Mouse (Mus musculus): ENCODE measurements around the gene Cmpk1.
"Not testable (repeated sequence)": the region's sequence is repeated elsewhere in the genome, so short reads cannot be mapped to it uniquely, and the experiment has no call there.

Cmpk1 gene

DNA sequence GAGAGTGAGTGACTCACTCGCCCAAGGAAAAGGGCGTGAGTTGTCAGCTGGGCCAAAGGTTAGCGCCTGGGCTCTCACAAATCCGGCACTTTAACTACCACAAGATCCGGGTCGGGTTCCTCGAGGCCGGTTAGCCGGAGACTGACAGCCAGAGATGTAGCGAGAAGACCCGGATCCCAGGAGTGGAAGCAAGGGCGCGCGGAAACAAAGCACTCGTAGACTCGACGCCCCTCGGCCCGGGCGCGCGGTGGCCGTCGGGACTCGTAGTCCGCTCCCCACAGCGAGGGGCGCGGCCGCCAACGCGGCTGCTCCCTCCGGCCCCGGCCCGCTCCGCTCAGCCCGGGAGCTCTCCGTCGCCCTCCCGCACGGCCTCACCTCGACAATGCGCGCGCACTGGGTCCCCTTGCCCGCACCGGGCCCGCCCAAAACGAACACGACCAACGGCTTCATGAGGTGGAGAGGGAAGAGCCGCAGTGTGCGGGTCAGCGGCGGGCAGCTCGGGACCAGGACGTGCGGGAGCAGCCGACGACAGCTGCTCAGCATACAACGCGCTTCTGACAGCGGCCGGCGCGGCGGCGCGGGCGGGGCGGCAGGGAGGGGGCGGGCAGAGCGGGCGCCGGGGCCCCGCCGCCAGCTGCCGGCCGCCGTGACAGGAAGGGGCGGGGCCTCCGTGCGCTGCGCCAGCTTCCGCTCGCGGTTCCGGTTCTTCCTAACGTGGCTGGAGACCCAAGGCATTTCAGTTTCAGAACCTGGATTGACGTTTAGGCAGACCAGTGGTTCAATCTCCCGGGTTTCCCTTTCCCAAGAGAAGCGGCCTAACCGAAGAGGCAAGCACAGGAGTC is at the start of gene Cmpk1:
TSS of gene Cmpk1 (minus strand) at position 651 of the 842 bp plus-strand sequence.
- peak; percentile 80 for DNase-seq (ENCODE audit: low spot score)

DNA sequence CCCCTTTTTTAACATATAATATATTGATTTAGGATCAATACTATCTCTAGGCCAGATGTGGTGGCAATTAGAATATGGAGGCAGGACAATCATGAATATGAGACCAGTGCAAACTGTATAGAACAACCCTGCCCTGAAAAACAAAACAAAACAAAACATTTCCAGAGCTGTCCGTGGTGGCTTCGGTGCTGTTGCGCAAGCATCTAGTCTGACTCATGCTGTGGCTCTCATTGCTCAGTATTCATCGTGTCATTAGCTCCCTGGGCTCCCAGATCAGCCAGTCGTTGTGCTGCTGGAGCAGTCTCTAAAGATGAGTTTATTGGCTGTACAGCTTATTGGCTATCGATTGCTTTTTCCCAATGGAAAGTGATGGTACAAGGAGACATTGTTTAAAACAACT is 48.0 kb upstream of the Cmpk1 start:
- no peak for DNase-seq (ENCODE audit: low spot score)

DNA sequence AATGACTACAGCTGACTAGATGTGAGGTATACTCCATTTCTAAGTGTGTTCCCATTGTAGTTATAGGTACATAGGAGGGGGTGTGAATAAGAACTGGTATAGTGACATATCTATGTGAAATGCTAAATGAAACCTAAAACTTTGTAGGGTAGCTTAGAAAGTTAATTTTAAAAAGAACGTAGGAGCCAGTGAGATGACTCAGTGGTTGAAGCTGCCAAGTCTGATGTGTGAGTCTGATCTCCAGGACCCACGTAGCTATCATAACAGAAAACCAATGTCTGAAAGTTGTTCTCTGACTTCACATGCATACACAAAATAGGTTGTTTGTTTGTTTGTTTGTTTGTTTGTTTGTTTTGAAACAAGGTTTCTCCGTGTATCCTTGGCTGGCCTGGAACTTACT is 33.0 kb upstream of the Cmpk1 start:
- DNase-seq (ENCODE audit: low spot score) = no peak

DNA sequence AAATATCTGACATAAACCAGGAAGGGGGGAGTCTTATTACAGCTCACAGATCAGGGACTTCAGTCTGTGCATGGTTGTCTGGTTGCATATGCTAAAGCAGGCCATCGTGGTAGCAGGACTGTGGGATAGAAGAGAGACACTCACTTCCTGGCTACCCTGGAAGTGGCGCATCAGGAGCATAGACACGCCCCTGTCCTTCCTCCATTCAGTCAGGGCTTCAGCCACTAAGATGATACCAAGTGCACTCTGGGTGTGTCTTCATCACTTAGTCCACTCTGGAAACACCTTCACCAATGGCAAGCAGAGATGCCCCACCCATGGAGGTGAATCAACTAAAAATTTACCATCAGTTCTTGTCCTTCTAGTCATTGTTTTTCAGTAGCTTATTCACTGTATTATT is 27.2 kb upstream of the Cmpk1 start:
- no peak for DNase-seq (ENCODE audit: low spot score)

DNA sequence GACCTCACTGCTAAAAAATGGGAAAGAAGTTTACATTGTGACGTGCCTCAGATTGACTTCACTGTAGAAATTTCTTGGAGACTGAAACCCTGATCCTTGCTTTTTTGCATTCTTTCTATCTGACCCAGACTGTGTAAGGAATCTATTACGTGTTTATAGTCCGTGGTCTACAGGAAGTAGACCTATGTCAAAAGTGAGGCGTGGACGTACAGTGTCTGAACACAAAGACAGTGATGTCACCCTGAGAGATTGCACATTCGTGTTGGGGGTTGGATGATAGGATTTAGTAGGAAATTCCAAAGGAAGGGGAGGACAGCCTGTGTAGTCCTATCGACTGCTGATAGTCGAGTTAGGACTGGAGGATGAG is 13.4 kb upstream of the Cmpk1 start:
- DNase-seq (ENCODE audit: low spot score) = no peak

DNA sequence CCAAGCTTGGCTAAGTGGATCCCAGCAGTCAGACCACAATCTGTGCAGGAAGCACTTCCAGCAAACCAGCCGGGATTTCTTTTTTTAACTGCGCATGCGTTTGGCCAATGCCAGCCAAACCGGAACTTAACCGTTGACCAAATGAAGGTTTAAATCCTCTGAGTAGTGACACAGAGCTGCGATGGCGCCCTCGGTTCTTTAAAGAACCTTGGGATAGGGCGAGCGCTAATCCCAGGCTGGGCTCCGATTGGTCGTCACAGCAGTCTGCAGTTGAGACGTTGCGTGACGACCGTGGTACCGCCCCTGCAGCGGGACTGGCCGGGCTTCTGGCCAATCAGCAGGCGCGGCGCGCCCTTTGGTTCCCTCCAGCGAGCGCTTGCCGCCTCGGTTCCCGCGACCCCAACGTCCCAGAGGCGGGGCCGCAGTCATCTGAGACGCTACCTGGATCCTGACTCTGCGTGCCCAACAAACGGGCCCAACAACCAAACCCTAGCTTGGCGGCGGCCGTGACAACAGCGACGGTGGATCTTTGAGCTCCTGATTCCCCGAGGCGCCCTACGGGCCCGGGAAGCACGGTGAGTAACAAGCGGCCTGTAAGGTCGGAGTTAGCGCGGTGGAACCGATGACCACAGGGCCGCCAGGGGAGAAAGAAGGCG is 12.9 kb upstream of the Cmpk1 start, which contains the start of gene Stil:
TSS of gene Stil (plus strand) at position 387 of the 656 bp plus-strand sequence.
- DNase-seq (ENCODE audit: low spot score) = peak; percentile 95

DNA sequence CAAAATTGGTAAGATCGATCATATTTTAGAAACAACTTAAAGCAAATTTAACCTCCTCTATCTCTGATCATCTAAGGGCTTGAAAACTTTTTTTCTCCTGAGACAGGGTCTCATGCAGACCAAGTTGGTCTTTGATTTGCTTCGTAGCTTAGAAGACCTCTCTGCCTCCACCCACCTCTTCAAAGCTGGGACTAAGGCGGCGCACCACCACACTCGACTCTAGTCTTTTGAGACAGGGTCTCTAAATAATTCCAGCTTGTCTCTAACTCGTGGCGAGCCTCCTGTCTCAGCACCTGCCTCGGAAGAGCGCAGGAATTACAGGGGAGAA is 12.4 kb upstream of the Cmpk1 start:
- no peak for DNase-seq (ENCODE audit: low spot score)

DNA sequence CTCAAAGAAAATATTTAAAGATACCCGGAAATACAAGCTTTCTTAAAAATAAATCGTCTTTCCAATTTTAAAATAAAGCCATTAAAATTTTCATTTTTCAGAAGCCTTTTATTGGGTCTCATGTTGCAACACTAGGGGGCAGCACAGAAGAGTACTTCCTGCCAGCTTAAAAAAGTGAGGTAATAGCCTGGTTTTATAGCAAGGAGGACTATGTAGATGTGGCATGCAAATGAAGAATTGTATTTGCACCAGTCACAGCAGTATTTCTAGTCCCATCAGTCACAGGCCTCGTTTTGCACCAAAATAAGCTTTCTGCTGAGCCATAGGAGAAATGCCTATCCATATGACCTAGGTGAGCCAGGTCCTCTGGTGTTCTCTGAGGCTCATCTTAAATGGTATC is 10.0 kb upstream of the Cmpk1 start:
- DNase-seq (ENCODE audit: low spot score) = peak; percentile 62

DNA sequence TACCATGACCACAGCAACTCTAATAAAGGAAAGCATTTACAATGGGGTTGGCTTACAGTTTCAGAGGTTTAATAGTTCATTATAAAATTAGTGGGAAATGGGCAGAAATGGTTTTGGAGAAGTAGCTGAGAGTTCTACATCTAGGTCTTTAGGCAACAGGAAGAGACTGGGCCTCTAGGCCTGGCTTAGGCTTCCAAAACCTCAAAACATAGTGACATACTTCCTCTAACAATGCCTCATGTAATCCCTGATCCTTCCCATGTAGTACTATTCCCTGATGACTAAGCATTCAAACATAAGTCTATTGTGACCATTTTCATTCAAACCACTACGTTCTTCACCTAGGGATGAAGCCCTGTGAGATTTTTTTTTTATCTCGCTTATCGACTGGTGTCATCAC is 7.2 kb upstream of the Cmpk1 start:
- no peak for DNase-seq (ENCODE audit: low spot score)

DNA sequence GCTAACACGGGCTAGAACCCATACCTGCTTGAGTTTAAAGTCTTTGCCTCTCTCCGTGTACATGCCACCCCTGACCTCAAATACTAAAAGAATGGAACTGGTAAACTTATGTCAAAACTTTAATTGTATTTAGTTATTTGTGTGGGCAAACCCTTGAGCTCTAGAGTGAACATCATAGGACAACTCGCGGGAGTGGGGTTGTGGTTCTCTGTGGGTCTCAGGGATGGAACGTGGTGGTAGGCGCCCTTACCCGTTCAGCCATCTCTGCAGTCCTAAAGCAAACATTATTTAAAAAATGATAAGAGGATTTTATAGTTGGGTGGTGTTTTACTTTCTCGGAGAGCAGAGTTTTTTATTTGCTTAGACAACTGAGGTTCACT is 840 bp downstream of the Cmpk1 start:
- DNase-seq (ENCODE audit: low spot score) = no peak

DNA sequence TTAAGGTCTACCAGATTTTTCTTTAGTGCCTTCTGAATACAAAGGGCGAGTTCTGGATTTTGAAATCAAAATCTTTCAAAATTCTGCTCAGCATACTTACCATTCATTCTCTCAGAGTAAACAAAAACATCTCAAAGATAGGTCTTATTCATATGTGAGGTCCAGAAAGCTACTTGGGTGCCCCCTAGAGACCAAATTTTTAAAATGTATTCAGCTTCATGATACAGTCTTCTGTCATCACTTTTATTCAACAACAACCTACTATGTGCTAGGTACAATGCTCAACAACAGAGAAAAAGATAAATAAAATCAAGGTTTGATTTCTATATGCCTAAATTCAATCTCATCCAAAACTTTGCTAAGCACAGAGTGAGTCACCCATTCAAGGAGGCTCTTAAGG is 4.0 kb downstream of the Cmpk1 start:
- no peak for DNase-seq (ENCODE audit: low spot score)

DNA sequence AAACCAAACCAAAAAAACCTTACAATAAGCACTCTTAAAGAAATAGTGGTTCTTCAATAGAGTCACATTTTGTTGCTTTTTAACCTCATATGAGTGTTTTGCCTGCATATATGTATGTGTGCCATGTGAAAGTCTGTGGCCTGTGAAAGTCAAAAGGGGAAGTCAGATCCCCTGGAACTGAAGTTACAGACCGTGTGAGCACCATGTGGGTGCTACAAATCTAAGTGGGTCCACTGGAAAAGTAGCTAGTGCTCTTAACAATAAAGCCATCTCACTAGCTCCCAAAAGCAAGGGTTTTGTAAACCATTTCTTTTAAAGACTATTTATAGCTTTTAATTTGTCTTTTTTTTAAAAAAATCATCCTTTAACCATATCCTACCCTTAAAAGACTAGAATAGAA is 4.4 kb downstream of the Cmpk1 start:
- no peak for DNase-seq (ENCODE audit: low spot score)

DNA sequence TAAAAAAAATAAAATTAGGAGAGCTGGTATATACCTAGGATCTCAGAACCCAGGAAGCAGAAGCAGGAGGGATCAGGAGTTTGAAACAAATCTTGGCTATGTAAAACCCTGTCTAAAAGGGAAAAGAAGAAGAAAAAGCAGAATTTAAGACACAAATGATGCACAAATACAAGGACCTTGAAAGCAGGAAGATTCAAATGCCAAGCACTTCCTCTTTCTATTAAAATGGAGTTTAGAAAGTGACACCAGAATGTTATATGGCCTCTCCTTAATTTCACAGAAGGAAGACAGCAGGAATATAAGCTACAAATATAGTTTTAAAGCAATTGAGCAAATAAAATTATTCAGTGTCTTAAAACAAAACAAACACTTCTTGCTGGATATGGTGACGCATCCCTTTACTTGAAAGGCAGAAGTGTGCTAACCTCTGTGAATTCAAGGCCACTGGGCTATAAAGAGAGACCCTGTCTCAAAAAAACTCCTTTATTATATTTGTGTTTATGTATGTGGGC is 13.8 kb downstream of the Cmpk1 start:
- no peak for DNase-seq (ENCODE audit: low spot score)

DNA sequence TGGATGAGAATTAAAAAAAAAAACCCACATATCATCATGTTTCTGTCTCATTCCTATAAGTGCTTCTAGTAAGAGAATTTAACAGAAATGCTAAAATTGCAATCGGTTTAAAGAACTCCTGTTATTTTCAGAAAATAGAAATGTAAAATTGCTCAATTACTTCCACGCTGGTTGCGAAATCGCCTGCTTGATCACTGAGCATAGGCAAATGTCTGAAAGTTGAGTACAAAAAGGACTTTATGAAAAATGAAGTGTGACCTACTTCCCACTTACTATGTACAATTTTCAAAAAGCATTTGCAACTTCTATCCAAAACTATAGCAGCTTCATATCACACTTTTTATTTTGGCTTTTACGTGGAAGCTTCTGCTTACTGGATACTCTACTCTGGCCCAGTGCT is 16.3 kb downstream of the Cmpk1 start:
- no peak for DNase-seq (ENCODE audit: low spot score)

DNA sequence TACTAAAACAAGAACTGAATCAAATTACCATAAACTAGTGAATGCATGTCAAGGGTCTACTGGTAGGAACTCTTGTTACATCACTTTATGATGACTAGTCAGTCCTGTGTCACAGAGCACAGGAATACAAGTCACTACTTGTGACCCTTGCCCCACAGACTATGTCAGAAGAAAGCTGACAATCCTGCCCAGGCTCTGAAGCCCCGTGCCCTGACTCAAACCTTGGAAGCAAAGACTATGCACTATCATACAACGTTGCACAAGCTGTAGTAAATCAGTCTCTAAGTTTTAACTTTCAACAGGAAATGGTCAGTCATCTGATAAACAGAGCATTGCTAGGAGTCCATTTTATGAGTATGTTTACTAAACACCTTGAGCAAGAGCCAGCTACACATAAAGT is 26.2 kb downstream of the Cmpk1 start:
- not testable (repeated sequence) for DNase-seq (ENCODE audit: low spot score)

DNA sequence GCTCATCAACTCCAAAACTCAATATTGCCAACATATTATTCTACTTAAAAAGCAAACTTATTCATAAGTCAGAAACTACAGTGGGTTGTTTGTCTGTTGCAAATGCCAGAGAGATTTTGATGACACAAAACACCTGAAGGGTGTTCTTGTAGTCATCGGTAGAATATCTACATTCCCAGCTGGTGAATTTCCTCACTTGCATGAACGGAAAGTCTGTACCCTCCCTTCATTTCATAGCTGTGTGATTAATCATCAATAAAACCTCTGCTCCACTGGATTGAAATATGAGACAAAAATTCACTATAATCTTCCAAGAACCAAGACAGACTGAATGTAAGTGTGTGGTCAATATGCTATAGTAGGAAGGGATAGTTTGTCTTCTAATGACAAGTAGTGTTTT is 27.5 kb downstream of the Cmpk1 start:
- DNase-seq (ENCODE audit: low spot score) = no peak

DNA sequence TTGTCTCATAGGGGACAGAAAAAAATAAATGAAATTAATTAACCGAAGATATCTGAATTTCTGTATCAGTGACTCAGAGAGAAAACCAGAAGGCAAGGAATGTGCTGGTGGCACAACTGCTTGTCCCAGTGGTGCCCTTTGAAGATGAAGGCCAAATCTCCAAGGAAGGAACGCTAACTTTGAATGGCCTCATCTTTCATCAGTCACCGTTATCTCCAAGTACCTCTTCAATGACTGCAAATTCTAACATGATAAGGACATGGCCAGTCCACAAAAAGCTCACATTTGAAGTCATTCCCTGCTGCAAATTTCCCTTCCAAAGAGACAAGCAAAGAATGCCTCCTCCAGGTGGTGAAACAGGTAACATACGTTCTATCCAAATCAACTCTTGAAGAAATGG is 28.3 kb downstream of the Cmpk1 start:
- DNase-seq (ENCODE audit: low spot score) = no peak

DNA sequence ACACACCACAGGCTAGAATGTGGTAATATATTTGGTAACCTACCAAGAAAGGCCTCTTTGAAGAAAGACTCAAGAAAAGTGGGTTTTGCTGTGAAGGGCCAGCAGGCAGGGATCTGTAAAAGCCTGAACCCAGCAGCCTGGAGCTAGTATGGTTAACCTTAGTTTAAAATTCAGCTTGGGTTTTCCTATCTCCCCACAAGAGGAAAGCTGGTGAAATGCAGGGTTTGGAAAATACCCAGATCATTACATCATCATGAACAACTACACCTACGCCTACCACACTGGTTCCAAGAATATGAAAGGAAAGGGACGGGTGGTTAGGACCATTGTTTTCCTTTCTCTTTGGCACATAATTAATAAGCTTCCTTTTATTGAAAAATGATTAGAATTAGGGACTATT is 28.8 kb downstream of the Cmpk1 start:
- DNase-seq (ENCODE audit: low spot score) = no peak

DNA sequence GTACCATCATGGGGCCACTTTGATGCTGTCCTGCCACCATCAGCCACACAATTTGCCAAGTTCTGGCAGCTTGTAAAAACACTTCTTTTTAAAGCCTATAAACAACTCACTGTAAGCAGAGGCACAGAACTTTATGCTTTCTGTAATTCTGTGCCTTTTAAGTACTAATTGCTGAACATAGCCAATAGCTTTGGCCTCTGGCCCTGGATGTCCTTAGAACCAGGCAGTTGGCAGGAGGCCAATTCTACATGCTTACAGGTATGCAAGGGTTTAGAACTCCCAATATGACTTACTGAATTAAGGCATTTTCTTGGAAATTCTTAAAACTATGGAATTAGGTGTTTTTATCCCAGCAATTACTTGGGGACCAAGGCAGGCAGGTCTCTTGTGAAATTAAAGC is 29.6 kb downstream of the Cmpk1 start:
- no peak for DNase-seq (ENCODE audit: low spot score)

DNA sequence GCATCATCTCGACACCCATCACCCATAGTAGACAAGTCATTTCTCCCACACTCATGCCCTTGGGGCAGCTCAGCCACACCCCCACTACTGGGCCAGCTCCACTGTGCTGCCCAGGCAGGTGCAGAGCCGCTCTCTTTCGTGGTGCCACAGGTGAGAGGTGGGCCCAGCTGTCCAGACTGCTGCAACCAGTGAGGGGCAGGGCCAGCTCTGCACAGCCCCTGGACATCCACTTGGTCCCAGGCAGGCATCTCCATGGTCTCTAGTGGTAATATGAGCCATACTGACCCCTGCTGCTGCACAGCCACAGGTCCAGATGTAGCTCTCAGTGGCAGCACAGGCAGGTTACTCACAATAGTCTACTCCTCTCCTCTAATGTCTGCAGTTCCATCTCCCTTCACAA is 33.9 kb downstream of the Cmpk1 start:
- no peak for DNase-seq (ENCODE audit: low spot score)

DNA sequence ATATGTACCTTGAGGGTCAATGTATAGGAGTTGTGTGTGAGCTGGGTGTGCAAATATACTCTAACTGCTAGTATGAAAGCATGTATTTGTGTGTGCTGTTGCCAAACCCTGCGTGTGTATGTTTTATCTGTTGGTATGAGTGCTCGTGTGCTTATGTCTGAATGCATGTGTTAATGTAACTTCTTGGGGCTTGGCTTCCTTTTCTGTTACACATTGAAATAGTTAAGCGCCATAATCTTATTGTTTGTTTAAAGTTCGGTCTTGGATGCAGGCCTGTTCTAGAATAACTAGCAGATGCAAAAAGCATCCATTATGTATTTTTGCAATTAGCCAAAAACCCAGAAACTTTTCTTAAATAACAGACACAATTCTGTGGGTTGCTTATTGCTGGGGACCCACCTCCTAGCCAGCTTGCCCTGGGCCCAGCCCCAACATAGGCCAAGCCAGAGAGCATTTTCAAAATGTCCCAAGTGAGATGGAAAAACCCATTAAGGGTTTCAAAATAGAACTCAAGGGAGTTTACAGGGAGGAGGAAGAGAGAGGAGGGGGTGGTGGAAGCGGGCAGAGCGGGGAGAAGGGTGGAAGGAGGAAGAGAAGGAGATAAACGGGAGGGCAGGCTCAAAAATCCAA is 39.1 kb downstream of the Cmpk1 start:
- DNase-seq (ENCODE audit: low spot score) = no peak

DNA sequence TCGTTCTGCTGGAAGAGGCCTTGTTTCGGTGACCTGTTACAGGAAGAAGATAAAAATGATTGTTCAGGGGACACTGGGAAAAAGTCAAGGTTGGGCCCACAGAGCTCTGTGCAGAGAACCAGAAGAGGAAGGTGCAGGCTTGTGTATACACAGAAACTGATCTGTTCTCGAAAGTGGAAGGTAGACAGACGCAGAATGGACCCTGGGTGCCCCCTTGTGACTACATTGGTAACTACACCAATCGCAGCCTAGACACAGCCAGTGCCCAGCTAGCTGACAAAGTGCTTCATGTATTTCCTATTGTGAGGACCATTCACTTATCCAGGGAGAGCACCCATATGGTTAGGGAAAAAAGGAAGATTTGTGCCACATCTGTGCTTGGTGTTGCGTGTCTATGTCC is 39.6 kb downstream of the Cmpk1 start:
- peak; percentile 38 for DNase-seq (ENCODE audit: low spot score)

DNA sequence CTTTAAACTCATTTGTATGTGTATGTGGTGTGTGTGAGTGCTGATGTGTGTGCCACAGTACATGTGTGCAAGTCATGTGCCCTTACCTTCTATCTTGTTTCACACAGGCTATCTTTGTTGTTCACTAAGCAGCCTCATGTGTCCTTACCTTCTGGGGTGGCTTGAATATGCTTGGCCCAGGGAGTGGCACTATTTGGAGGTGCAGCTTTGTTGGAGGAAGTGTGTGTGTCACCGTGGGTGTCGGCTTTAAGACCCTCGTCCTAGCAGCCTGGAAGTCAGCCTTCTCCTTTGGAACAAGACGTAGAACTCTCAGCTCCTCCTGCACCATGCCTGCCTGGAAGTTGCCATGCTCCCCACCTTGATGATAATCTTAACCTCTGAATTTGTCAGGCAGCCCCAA is 40.6 kb downstream of the Cmpk1 start:
- DNase-seq (ENCODE audit: low spot score) = no peak

Measured in T-cell, adult 2 months (primary cell).